Mouse (Mus musculus) stomach, embryonic 14.5 days (tissue): Measurements from ENCODE around the gene C2. TPM values are rescaled to one million over a fixed set of nuclear protein-coding genes. Genes with fewer than 3 reads are reported as not detected.
A peak's percentile ranks its signal among the peaks of the same experiment; 100 is the strongest.
"Not testable (repeated sequence)": the region's sequence is repeated elsewhere in the genome, so short reads cannot be mapped to it uniquely, and the experiment has no call there.

ENCODE experiments used
- ATAC-seq: fragments of 200-750 bp; cut with Nextera tagmentation; 2 replicates; pipeline ENCODE4 v1.8.0; 2017; ENCODE audit warnings: low read depth, moderate TSS enrichment; ENCODE audit not compliant: insufficient number of reproducible peaks, insufficient read depth, low FRiP score
- H3K27ac ChIP-seq: fragments of 300-500 bp; sonication (generic); 2 replicates; pipeline ENCODE4 v1.5.1; 2014; ENCODE audit warnings: mild to moderate bottlenecking, low read length, moderate library complexity, mixed read lengths
- H3K27me3 ChIP-seq: fragments of 300-500 bp; sonication (generic); 2 replicates; pipeline ENCODE4 v1.6.1; 2014; ENCODE audit warnings: low read length, control low read depth, mixed read lengths; ENCODE audit not compliant: control insufficient read depth, insufficient read depth
- H3K36me3 ChIP-seq: fragments of 300-500 bp; sonication (generic); 2 replicates; pipeline ENCODE4 v1.6.1; 2014; ENCODE audit warnings: mild to moderate bottlenecking, control low read depth, low read length, moderate library complexity, mixed read lengths; ENCODE audit not compliant: control insufficient read depth, insufficient read depth
- H3K4me1 ChIP-seq: fragments of 300-500 bp; sonication (generic); 2 replicates; pipeline ENCODE4 v1.6.1; 2014; ENCODE audit warnings: low read length, control low read depth, mixed read lengths; ENCODE audit not compliant: control insufficient read depth, insufficient read depth
- H3K4me2 ChIP-seq: fragments of 300-500 bp; sonication (generic); replicated peaks from 2 replicates; pipeline ENCODE4 v1.6.1; 2014; ENCODE audit warnings: low read depth, low read length, control low read depth
- H3K4me3 ChIP-seq: fragments of 300-500 bp; sonication (generic); 2 replicates; pipeline ENCODE4 v1.5.1; 2014; ENCODE audit warnings: low read depth, low read length, control low read depth
- H3K9ac ChIP-seq: fragments of 300-500 bp; sonication (generic); replicated peaks from 2 replicates; pipeline ENCODE4 v1.6.1; 2014; ENCODE audit warnings: low read depth, mild to moderate bottlenecking, control low read depth, low read length, moderate library complexity, mixed read lengths
- H3K9me3 ChIP-seq: fragments of 300-500 bp; sonication (generic); 2 replicates; pipeline ENCODE4 v1.6.1; 2016; ENCODE audit warnings: low read depth, low read length, control low read depth; ENCODE audit not compliant: control insufficient read depth
- WGBS: fragments of 180-500 bp; shearing (Covaris S2); extraction: QIAGEN DNeasy Blood & Tissue Kit; methylation state at CpG from one replicate; pipeline ENCODE4 v1.1.7; 2014; 5-methylcytosine and 5-hydroxymethylcytosine counted together
- polyA plus RNA-seq: library from polyadenylated mRNA; unstranded; fragments of >200 nt; fragmentation: Nextera tagmentation; extraction: Ambion mirVana; gene quantifications from 2 replicates; pipeline ENCODE4 v1.2.1, GENCODE M21; 2014

The C2 gene
- polyA plus RNA-seq, 1 experiment from 2014 or later: 2.8 TPM

- 87% methylated on average over 6 of the region's 6 CpGs for WGBS
- H3K36me3 ChIP-seq: peaks cover 47% of the 10 kb centered on the region
These were observed 57.2 kb downstream of the C2 start for GRCm38 (mm10) chr17:34840736-34841307.

GRCm38 (mm10) chr17:34838785-34839184, 59.3 kb downstream of the C2 start:
- H3K4me2 ChIP-seq: no peak overlapping the region
- H3K9me3 ChIP-seq: no peaks in the 10 kb centered on the region
- no peak for ATAC-seq
- H3K4me3 ChIP-seq: no peak overlapping the region
- H3K36me3 ChIP-seq: peaks cover 40% of the 10 kb centered on the region
- H3K4me1 ChIP-seq: peaks cover 17% of the 10 kb centered on the region
- no peaks in the 10 kb centered on the region for H3K27me3 ChIP-seq
- no peak overlapping the region for H3K27ac ChIP-seq
- H3K9ac ChIP-seq: no peak overlapping the region
- 88% methylated on average over 7 of the region's 7 CpGs for WGBS

More at GRCm38 (mm10) chr17:34840736-34841307, 57.2 kb downstream of the C2 start:
- ATAC-seq: no peak
- Histone ChIP-seq H3K4me2 (no peak overlapping the region), H3K27ac (no peak overlapping the region), H3K27me3 (no peaks in the 10 kb centered on the region), H3K4me3 (no peak overlapping the region), H3K9me3 (no peaks in the 10 kb centered on the region), H3K9ac (no peak overlapping the region), H3K4me1 (peaks cover 13% of the 10 kb centered on the region)

GRCm38 (mm10) chr17:34837464-34838324, 60.4 kb downstream of the C2 start:
- H3K4me2 ChIP-seq: peak overlapping the region; percentile 93
- H3K9ac ChIP-seq: peak overlapping the region; percentile 50
- H3K27me3 ChIP-seq: no peaks in the 10 kb centered on the region
- peaks cover 17% of the 10 kb centered on the region for H3K4me1 ChIP-seq
- peaks cover 33% of the 10 kb centered on the region for H3K36me3 ChIP-seq
- H3K27ac ChIP-seq: 0 out of 2 replicates have a peak overlapping the region, but pooled peaks have one; percentile 4
- peak; percentile 15; the same call in 1 of the 2 replicates for ATAC-seq
- 35% methylated on average over 43 of the region's 43 CpGs for WGBS
- no peaks in the 10 kb centered on the region for H3K9me3 ChIP-seq
- H3K4me3 ChIP-seq: peak overlapping the region; percentile 63

GRCm38 (mm10) chr17:34836856-34837221, 61.2 kb downstream of the C2 start, which contains the start of the genes Stk19 and Dxo:
Stk19 (minus strand) TSS chr17:34836945.
Dxo (plus strand) TSS chr17:34837019.
- peak; percentile 93 for ATAC-seq
- Histone ChIP-seq H3K4me2 (peak within 1 kb of the TSS; percentile 93), H3K4me3 (peak within 1 kb of the TSS; percentile 63), H3K9me3 (no peaks in the 10 kb centered on the region), H3K36me3 (peaks cover 28% of the 10 kb centered on the region), H3K27me3 (no peaks in the 10 kb centered on the region), H3K27ac (0 out of 2 replicates have a peak within 1 kb of the TSS, but pooled peaks have one; percentile 61), H3K4me1 (peaks cover 17% of the 10 kb centered on the region), H3K9ac (peak within 1 kb of the TSS; percentile 50)
- under 1% methylated on average over 40 of the region's 40 CpGs for WGBS

GRCm38 (mm10) chr17:34836155-34836855, 61.8 kb downstream of the C2 start:
- Histone ChIP-seq H3K27ac (0 out of 2 replicates have a peak overlapping the region, but pooled peaks have one; percentile 61), H3K36me3 (peaks cover 23% of the 10 kb centered on the region), H3K4me2 (peak overlapping the region; percentile 90), H3K4me1 (peaks cover 17% of the 10 kb centered on the region), H3K4me3 (peak overlapping the region; percentile 63), H3K9me3 (no peaks in the 10 kb centered on the region), H3K9ac (peak overlapping the region; percentile 45), H3K27me3 (no peaks in the 10 kb centered on the region)
- WGBS: 4% methylated on average over 48 of the region's 48 CpGs
- peak; percentile 77 for ATAC-seq

GRCm38 (mm10) chr17:34830776-34831175, 67.3 kb downstream of the C2 start:
- not testable (repeated sequence) for ATAC-seq, H3K9ac ChIP-seq, H3K4me2 ChIP-seq, H3K27me3 ChIP-seq, H3K27ac ChIP-seq, H3K4me3 ChIP-seq, H3K36me3 ChIP-seq, H3K9me3 ChIP-seq, H3K4me1 ChIP-seq
- 84% methylated on average over 1 of the region's 1 CpGs for WGBS

GRCm38 (mm10) chr17:34814818-34815370, 83.2 kb downstream of the C2 start:
- WGBS: 78% methylated on average over 7 of the region's 7 CpGs
- Histone ChIP-seq H3K36me3 (no peaks in the 10 kb centered on the region), H3K4me1 (no peaks in the 10 kb centered on the region), H3K4me3 (no peak overlapping the region), H3K9me3 (no peaks in the 10 kb centered on the region), H3K27me3 (no peaks in the 10 kb centered on the region), H3K4me2 (no peak overlapping the region), H3K9ac (no peak overlapping the region), H3K27ac (no peak overlapping the region)
- no peak for ATAC-seq

- H3K4me1 ChIP-seq, H3K9me3 ChIP-seq, H3K27ac ChIP-seq, H3K36me3 ChIP-seq, H3K9ac ChIP-seq, H3K4me2 ChIP-seq, H3K4me3 ChIP-seq, H3K27me3 ChIP-seq, ATAC-seq: not testable (repeated sequence)
- 62% methylated on average over 11 of the region's 12 CpGs for WGBS
These were observed 84.3 kb downstream of the C2 start for GRCm38 (mm10) chr17:34813747-34814146.
